Mouse (Mus musculus) hindlimb bud, embryonic 11.5 days (tissue): ENCODE data around the gene Mthfd1.
A peak's percentile ranks its signal among the peaks of the same experiment; 100 is the strongest.

ENCODE experiments used
- DNase-seq: peaks from one replicate; pipeline ENCODE4 v3.0.0-alpha.2; 2012; ENCODE audit warnings: low read depth, low spot score; ENCODE audit errors: extremely low spot score

Mthfd1 gene

DNA sequence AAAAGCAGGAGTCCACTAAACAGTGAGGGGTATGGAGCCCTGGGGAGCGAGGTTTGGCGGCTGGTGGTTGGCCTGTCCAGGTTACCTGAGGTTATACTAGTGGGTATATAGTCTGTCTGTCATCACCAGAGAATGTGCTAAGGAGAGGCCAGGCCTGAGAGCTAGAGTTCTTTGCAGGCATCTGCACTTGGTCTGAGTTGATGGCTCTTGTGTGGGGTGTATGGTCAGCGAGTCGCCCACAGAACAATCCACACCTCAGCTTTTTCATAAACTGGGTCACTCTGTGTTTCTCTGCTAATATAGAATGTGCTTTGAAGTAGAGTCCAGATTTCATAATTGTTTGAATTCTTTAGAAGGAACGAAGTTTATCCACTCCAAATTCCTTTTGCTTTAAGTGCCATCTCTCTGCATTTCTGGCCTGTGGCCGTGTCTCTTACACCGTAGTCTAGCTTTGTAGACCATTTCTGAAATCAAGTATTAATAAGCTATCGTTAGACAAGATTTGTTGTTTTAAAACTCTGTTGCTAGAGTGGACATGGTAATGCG lies 44.3 kb downstream of the Mthfd1 start:
- no peak for DNase-seq

- DNase-seq = no peak
Observed at GRCm38 (mm10) chr12:76300367-76300766, 45.3 kb downstream of the Mthfd1 start.

- no peak for DNase-seq
Observed at GRCm38 (mm10) chr12:76303474-76303873, 48.4 kb downstream of the Mthfd1 start.

DNA sequence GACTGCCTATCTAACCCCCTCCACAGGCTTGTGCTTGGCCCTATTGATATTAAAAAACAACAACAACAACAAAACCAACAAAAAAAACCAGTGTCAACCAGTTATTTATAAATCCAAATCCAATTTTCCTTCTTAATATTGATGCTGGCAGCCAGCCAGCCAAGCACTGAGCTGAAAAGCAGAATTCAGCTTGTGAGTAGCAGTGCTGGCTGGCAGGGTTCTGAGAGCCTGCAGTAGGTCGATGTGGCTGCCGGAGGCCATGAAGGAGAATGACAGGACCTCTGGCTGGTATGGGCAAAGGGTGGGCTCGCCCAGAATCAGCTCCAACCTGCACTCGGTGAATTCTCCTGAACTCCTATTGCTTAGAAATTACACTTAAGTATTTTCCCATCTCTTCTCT lies 49.1 kb downstream of the Mthfd1 start:
- DNase-seq = no peak

- DNase-seq = no peak
Observed at GRCm38 (mm10) chr12:76305107-76305506, 50.0 kb downstream of the Mthfd1 start.

DNA sequence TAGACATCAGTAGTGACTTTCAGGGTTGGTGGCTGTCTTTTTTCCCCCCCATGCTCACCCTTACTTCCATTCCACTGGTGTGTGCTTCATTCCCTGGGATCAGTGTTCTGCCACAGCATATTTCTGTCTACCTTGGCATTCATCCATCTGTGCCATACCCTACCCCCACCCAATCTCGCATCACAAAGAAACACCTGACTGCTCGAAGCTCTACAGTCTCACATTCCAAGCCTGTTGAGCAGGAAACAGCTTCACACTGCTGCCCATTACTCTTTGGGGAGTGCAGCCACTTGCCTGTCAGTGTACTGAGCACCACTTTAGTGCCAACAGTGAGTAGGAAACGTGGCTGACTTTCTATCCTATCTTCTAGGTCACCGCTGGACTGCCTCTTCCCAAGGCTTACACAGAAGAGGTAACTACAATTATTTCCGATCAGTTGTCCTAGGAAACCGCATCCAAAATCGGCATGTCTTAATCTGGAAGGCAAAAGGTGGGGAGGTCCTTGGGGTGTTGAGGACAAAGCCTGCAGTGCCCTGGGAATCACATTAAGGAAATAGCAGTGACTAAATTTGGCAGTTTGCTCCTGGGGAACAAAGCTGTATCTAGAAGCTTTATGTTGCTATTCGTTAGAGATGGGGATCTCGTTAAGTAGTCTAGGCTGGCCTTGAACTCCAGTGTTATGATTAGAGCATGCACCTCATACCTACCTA lies 51.9 kb downstream of the Mthfd1 start:
- no peak for DNase-seq

DNA sequence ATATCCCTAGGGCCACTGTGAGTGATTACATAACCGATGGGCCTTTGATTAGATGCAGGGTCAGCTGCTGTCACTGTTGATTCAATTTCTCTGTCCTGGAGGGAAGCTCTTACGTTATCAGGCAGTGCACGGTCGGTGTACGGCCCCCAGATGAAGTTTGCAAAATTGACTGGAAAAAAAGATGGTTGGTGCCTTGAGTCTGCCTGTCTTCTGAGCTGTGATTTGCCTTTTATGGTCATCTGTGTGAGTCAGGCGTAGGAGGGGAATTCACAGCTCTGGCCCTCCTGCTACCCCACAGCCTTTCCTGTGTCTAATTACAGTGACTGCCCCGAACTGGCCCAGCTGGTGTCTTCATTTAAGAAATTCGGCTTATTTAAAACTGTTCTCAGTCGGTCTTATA lies 52.9 kb downstream of the Mthfd1 start:
- DNase-seq = no peak

DNA sequence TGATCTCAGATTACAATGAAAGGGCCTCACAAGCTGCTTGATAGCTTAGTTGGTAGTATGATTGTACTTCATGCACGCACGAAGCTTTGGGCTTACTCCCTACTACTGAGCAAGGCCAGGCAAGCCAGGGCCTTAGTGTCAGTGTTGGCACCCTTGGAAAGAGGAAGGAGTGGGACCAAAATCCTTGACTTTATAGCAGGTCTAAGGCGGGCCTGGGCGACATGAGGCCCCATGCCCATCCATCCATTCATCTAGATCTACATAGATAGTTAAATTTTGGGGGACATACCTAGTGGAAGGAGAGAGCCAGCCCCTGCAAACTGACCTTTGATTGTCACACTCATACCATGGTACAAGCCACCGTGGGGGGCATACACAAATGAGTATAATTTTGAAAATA lies 53.3 kb downstream of the Mthfd1 start:
- no peak for DNase-seq

DNA sequence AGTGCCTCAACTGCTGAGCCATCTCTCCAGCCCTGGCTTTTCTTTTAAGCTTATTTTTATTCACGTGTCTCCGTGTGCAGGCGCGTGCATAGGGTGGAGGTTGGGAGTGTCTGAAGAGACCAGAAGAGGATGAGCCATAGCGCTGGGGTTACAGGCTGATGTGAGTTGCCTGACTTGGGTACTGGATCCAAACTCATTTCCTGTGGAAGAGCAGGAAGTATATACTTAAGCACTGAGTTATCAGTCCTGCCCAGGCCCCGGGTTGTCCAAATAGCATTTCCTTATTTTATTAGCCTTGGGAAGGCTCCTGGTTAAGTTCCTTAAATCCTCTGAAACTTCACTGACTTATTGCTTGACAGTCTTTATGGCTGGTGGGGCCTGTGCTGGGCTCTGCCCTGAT lies 54.9 kb downstream of the Mthfd1 start:
- no peak for DNase-seq

GRCm38 (mm10) chr12:76310633-76311032 lies 55.5 kb downstream of the Mthfd1 start:
- no peak for DNase-seq

GRCm38 (mm10) chr12:76311227-76311626 lies 56.1 kb downstream of the Mthfd1 start:
- DNase-seq = no peak

- DNase-seq = no peak
Observed at GRCm38 (mm10) chr12:76311951-76312350, 56.9 kb downstream of the Mthfd1 start.

DNA sequence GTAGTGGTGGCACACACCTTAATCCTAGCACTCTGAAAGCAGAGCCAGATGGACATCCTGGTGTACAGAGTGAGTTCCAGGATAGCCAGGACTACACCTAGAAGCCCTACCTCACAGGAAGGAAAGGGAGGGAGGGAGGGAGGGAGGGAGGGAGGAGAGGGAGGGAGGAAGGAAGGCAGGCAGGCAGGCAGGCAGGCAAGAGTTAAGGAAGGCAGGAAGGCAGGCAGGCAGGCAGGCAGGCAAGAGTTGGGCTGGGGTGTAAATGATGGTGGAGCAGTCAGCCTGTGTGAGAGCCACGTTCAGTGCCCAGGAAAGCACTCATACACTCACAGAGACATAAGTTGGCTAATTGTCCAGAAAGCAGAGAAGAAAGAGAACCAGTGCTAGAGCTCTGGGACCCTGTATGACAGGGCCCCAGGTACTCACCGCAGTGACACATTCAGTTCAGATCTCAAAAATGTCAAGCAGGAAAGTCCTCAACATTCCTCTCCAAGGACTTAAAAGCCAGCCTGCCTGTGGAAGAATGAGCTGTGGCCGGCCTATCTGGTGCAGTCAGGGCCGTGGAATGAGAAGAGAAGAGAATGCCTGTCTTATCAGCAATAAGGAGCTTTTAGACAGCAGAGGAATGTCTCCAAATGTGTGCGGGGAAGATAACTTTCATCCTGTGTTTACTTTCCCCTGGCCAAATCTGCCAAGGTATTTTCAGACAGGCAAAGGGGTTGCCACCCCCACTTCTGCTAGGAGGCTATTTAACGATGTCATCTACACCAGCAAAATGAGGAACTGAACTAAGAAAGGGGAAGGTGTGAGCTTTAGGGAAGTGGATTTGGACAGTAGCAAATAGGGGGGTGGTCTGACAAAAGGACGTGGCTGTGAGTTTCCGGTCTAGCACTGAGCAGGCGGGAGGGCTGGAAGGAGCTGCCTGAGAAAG lies 63.4 kb downstream of the Mthfd1 start:
- DNase-seq = no peak

DNA sequence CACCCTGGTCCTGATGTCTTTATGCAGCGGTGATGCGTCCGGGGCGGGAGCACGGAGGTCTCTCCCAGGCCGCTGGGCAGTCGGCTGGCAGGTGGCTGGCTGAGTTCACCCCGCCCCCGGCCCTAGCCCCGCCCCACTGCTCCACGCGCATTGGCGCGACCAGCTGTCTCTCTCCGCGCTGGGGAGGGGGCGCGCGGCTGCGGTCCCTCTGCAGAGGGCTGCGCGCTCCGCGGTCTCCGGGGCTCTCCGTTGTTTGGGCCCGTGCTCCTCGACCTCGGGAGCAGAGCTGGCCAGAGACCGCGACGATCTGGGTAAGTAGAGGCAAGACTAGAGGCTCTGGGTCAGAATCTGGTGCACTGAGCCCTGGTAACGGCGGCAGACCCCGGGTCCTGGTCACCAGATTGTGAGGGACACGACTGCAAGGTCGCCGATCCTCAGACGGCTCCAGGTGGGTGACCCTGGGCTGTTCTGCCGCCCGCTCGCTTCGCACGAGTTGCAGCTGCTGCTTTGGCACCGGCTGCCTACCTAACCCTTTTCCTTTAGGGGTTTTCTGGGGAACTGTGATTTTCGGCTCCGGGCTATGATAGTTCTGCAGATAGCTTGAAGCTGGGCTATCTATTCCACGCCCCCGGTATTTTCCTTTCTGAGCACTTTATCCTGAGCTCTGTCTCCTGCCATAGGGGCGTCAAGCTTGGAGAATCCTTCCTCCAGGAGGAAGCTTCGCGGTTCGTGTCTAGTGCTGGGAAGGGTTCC lies 69.8 kb downstream of the Mthfd1 start, which contains the start of gene Akap5:
TSS of gene Akap5 (plus strand) at position 213 of the 753 bp plus-strand sequence.
- peak; percentile 10 for DNase-seq

GRCm38 (mm10) chr12:76326437-76327220 lies 71.5 kb downstream of the Mthfd1 start:
- no peak for DNase-seq

- no peak for DNase-seq
Observed at GRCm38 (mm10) chr12:76328567-76329354, 73.7 kb downstream of the Mthfd1 start.

DNA sequence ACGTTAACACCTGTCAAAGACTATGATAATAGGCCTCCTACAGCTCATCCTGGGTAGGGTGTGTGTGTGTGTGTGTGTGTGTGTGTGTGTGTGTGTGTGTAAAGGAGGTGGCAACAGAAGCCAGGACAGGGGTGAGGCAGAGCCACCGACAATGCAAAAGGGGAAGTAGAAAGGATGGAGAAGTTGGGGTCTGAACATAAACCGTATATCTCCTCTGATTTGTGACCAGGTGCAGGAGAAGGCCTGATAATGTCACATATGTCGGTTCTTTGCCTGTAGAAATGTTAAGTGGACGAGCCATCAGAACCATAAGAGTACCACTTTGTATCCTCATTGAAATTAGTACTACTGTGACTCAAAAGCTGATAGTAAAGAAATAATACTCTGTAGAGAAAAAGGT lies 78.6 kb downstream of the Mthfd1 start:
- no peak for DNase-seq

GRCm38 (mm10) chr12:76335641-76336040 lies 80.5 kb downstream of the Mthfd1 start:
- no peak for DNase-seq

DNA sequence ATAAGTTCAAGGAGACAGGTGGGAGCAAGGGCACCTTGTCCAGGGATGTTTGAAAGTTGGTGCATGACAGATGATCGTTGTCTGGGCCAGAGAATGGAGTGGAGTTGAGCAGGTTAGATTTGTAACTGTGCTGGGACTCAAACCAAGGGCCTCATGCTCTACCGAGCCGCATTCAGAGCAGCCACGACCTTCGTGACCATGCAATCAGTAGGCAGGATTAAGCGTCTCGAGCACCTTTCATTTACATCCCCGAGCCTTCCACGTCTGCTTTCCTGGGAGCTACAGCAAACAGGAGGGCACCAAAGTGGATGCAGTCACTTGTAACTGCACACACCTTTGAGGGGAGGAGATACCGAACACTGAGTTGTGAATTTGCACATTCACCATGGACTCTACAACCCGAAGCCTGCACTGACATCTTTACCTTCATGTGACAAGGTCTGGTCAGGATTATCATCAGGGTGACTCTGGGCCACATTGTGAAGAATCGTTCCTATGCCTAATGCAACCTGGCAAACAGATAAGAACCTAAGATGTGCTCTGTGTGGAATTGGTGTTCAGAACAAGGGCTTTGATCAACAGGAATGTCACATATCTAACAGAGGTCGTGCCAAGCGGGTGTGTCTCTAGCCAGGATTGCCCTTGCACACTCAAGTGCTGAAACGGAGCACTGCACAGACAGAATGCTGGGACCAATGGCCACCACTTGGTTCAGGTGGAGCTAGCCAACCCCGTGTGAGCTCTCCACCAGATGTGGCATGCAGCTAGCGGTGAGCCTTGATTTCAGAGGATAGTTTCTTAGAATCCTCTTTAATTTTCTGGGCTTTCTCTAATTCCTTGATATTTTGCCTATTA lies 81.2 kb downstream of the Mthfd1 start:
- no peak for DNase-seq
